In the genomic region with DNA sequence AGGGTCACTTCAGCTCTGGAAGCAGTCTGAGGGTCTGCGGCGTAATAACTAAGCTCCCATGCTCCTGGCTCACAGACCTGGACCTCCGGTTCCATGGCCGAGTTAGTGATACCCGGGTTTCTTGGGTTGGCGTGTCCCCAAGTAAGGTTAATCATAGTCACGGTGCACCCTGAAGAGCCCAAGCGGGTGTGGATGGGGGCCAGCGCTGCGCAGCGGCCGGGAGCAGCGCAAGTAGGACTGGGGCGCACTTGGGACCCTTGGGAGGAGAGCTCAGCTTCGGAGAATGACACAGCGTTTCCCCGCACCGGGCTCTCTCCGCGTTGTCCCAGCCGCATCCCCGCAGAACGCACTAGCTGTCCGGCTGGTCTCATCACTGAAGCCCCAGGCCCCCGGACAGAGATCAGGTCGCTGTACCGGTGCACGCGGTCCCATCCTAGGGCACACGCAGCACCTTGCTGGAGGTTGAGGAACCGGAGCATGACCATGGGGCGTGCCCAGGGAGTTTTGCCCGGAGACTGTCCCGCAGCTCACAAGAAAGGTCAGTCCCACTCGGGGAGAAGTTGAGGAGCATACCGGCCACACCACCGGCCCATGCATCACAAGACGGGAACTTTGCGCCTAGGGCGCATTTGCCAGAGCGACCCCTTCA, we compare ENCODE assay signal across 8 mouse cellular contexts. TPM values are rescaled to one million over a fixed set of nuclear protein-coding genes. Genes with fewer than 3 reads are reported as not detected.
DNase-seq lines count a peak whose midpoint lies in the region; ATAC-seq and TF ChIP-seq lines count a peak whose summit lies in the region.

No protein-coding gene starts in this region.

- H3K4me1 ChIP-seq in E14TG2a.4 (replicated peaks; ENCODE audit: low read depth, low read length) = peaks cover 30% of the 10 kb centered on the region
- 0 out of 2 replicates have a peak, but pooled peaks cover 6% of the 10 kb centered on the region for H3K4me1 ChIP-seq in embryonic facial prominence, embryonic 12.5 days
- peaks cover 21% of the 10 kb centered on the region for H3K4me1 ChIP-seq in hindbrain, embryonic 15.5 days (replicated peaks)
- H3K4me1 ChIP-seq in lung, postnatal 0 days (ENCODE audit: insufficient read depth, low read depth, low read length) = peaks cover 4% of the 10 kb centered on the region; the same call in 1 of the 2 replicates
- peaks cover 3% of the 10 kb centered on the region; the same call in 1 of the 2 replicates for H3K4me1 ChIP-seq in stomach, postnatal 0 days (replicated peaks; ENCODE audit: control insufficient read depth, insufficient read depth)

- TF ChIP-seq CTCF in E14TG2a.4 (conservative IDR thresholded peaks at IDR 0.05; ENCODE audit: low read length) = no peak
- TF ChIP-seq CTCF in lung, postnatal 0 days (IDR thresholded peaks at IDR 0.05) = 0 out of 2 replicates have a peak, but pooled peaks have one; percentile 1
- no peak; the same call in 1 of the 2 replicates for TF ChIP-seq CTCF in stomach, postnatal 0 days (IDR thresholded peaks at IDR 0.05; ENCODE audit: low read depth)

- intact Hi-C loops in gastrocnemius, postnatal 36 days (cut with DNase I) = loop anchor here (2.0 kb wide), 1 partner anchor 70 kb away; no protein-coding TSS in a partner anchor

- H3K4me2 ChIP-seq in embryonic facial prominence, embryonic 12.5 days (replicated peaks) = peak overlapping the region; percentile 95
- peak overlapping the region; percentile 97 for H3K4me2 ChIP-seq in hindbrain, embryonic 15.5 days
- peak overlapping the region; percentile 91 for H3K4me2 ChIP-seq in lung, postnatal 0 days (replicated peaks; ENCODE audit: low read depth, low read length)
- H3K4me2 ChIP-seq in stomach, postnatal 0 days (replicated peaks; ENCODE audit: low read depth) = peak overlapping the region; percentile 98

- H3K27me3 ChIP-seq in E14TG2a.4 (ENCODE audit: insufficient read depth, low read length) = peaks cover 23% of the 10 kb centered on the region
- H3K27me3 ChIP-seq in embryonic facial prominence, embryonic 12.5 days = peaks cover 11% of the 10 kb centered on the region; the same call in 1 of the 2 replicates
- H3K27me3 ChIP-seq in hindbrain, embryonic 15.5 days = no peaks in the 10 kb centered on the region
- H3K27me3 ChIP-seq in lung, postnatal 0 days (replicated peaks; ENCODE audit: insufficient read depth, low read length) = no peaks in the 10 kb centered on the region
- H3K27me3 ChIP-seq in stomach, postnatal 0 days (ENCODE audit: control insufficient read depth, insufficient read depth, low read length) = no peaks in the 10 kb centered on the region

- ATAC-seq in embryonic facial prominence, embryonic 12.5 days (ENCODE audit: insufficient number of reproducible peaks, insufficient read depth, low FRiP score, low TSS enrichment) = peak; percentile 35
- ATAC-seq in hindbrain, embryonic 15.5 days (ENCODE audit: low FRiP score, low read depth) = peak; percentile 40
- peak; percentile 16 for ATAC-seq in lung, postnatal 0 days
- peak; percentile 46 for ATAC-seq in stomach, postnatal 0 days (ENCODE audit: low FRiP score, low TSS enrichment)

- peak overlapping the region; percentile 97 for H3K4me3 ChIP-seq in E14TG2a.4 (replicated peaks; ENCODE audit: low read length)
- peak overlapping the region; percentile 57 for H3K4me3 ChIP-seq in embryonic facial prominence, embryonic 12.5 days
- peak overlapping the region; percentile 53 for H3K4me3 ChIP-seq in hindbrain, embryonic 15.5 days
- H3K4me3 ChIP-seq in lung, postnatal 0 days (ENCODE audit: low read depth, low read length) = peak overlapping the region; percentile 68
- peak overlapping the region; percentile 68 for H3K4me3 ChIP-seq in stomach, postnatal 0 days (ENCODE audit: low read depth, low read length)

- H3K36me3 ChIP-seq in E14TG2a.4 (ENCODE audit: insufficient read depth, low read length) = 0 out of 2 replicates have a peak, but pooled peaks cover 6% of the 10 kb centered on the region
- H3K36me3 ChIP-seq in embryonic facial prominence, embryonic 12.5 days = 0 out of 2 replicates have a peak, but pooled peaks cover 4% of the 10 kb centered on the region
- H3K36me3 ChIP-seq in hindbrain, embryonic 15.5 days = 0 out of 2 replicates have a peak, but pooled peaks cover 7% of the 10 kb centered on the region
- no peaks in the 10 kb centered on the region for H3K36me3 ChIP-seq in lung, postnatal 0 days (ENCODE audit: insufficient read depth, low read length)
- no peaks in the 10 kb centered on the region for H3K36me3 ChIP-seq in stomach, postnatal 0 days (ENCODE audit: control insufficient read depth, insufficient read depth, low read length)

- no peaks in the 10 kb centered on the region for H3K9me3 ChIP-seq in E14TG2a.4 (ENCODE audit: low read length)
- no peaks in the 10 kb centered on the region for H3K9me3 ChIP-seq in embryonic facial prominence, embryonic 12.5 days
- H3K9me3 ChIP-seq in hindbrain, embryonic 15.5 days = no peaks in the 10 kb centered on the region
- H3K9me3 ChIP-seq in lung, postnatal 0 days (ENCODE audit: low read length) = no peaks in the 10 kb centered on the region
- H3K9me3 ChIP-seq in stomach, postnatal 0 days (ENCODE audit: control insufficient read depth, low read length) = no peaks in the 10 kb centered on the region

- H3K9ac ChIP-seq in embryonic facial prominence, embryonic 12.5 days = peak overlapping the region; percentile 61
- peak overlapping the region; percentile 63 for H3K9ac ChIP-seq in hindbrain, embryonic 15.5 days
- H3K9ac ChIP-seq in lung, postnatal 0 days (replicated peaks; ENCODE audit: low read depth) = peak overlapping the region; percentile 65
- H3K9ac ChIP-seq in stomach, postnatal 0 days (ENCODE audit: low read length) = peak overlapping the region; percentile 81

- peak; percentile 38 for DNase-seq in gastrocnemius, adult 18-20 months (ENCODE audit: low spot score)
- no peak for DNase-seq in gastrocnemius, postnatal 36 days
- DNase-seq in lung, postnatal 0 days (ENCODE audit: low spot score) = peak; percentile 19
- DNase-seq in stomach, postnatal 0 days (ENCODE audit: low spot score) = no peak
- DNase-seq in layer of hippocampus, adult 9-11 months = no peak

- under 1% methylated on average over 41 of the region's 41 CpGs for WGBS in embryonic facial prominence, embryonic 12.5 days
- under 1% methylated on average over 41 of the region's 41 CpGs for WGBS in hindbrain, embryonic 15.5 days
- under 1% methylated on average over 41 of the region's 41 CpGs for WGBS in lung, postnatal 0 days
- under 1% methylated on average over 40 of the region's 41 CpGs for WGBS in stomach, postnatal 0 days

- TF ChIP-seq EP300 in lung, postnatal 0 days (IDR thresholded peaks at IDR 0.05) = no peak
- TF ChIP-seq EP300 in stomach, postnatal 0 days (optimal IDR thresholded peaks at IDR 0.05) = no peak

- 0 out of 2 replicates have a peak overlapping the region, but pooled peaks have one; percentile 85 for H3K27ac ChIP-seq in embryonic facial prominence, embryonic 12.5 days
- peak overlapping the region; percentile 93 for H3K27ac ChIP-seq in hindbrain, embryonic 15.5 days (replicated peaks)
- no peak overlapping the region for H3K27ac ChIP-seq in lung, postnatal 0 days (ENCODE audit: low read length)
- peak overlapping the region; percentile 95 for H3K27ac ChIP-seq in stomach, postnatal 0 days (replicated peaks)

RNA-seq across cellular contexts. Expression of a gene that starts 0.7 kb away (rescaled TPM):
- 1 to 10 TPM; 4.3 to 6.5 TPM for total RNA-seq in gastrocnemius, adult 18-20 months (2021)
- 1 to 10 TPM; 6.9 TPM for total RNA-seq in gastrocnemius, postnatal 36 days (2021)
- 7.2 and 8.1 TPM in 2 replicates for polyA plus RNA-seq in embryonic facial prominence, embryonic 12.5 days (2016; fragmentation: Nextera tagmentation; extraction: Ambion mirVana)
- 41.4 and 43.1 TPM in 2 replicates for polyA plus RNA-seq in hindbrain, embryonic 15.5 days (2015; fragmentation: Nextera tagmentation; extraction: Ambion mirVana)
- 8.0 and 9.9 TPM in 2 replicates for polyA plus RNA-seq in lung, postnatal 0 days (2015; fragmentation: Nextera tagmentation; extraction: Ambion mirVana)
- 8.4 and 8.9 TPM in 2 replicates for polyA plus RNA-seq in stomach, postnatal 0 days (2015; fragmentation: Nextera tagmentation; extraction: Ambion mirVana)

RNA-seq across cellular contexts. Expression of a gene that starts 42.0 kb away (rescaled TPM):
- total RNA-seq in gastrocnemius, adult 18-20 months (2021) = 10 to 100 TPM; 24.8 to 46.2 TPM
- 10 to 100 TPM; 20.2 to 26.7 TPM for total RNA-seq in gastrocnemius, postnatal 36 days (2021)
- 12.3 and 13.3 TPM in 2 replicates for polyA plus RNA-seq in embryonic facial prominence, embryonic 12.5 days (2016; fragmentation: Nextera tagmentation; extraction: Ambion mirVana)
- polyA plus RNA-seq in hindbrain, embryonic 15.5 days (2015; fragmentation: Nextera tagmentation; extraction: Ambion mirVana) = 24.2 and 24.4 TPM in 2 replicates
- polyA plus RNA-seq in lung, postnatal 0 days (2015; fragmentation: Nextera tagmentation; extraction: Ambion mirVana) = 11.2 and 12.2 TPM in 2 replicates
- polyA plus RNA-seq in stomach, postnatal 0 days (2015; fragmentation: Nextera tagmentation; extraction: Ambion mirVana) = 7.6 and 8.3 TPM in 2 replicates

Comparison
In these comparisons a context has a peak if more than half of its experiments do, and no peak if none do; other contexts are left out.
1. DNase-seq: peak in gastrocnemius, adult 18-20 months (single experiment) and lung, postnatal 0 days (single experiment); none in gastrocnemius, postnatal 36 days (0 of 2), stomach, postnatal 0 days (single experiment) and layer of hippocampus, adult 9-11 months (single experiment).
2. Peak in every context shown above with its lines, with median percentiles within 50 percentile points of each other: H3K4me3 ChIP-seq, ATAC-seq, H3K4me2 ChIP-seq and H3K9ac ChIP-seq.